Mouse (Mus musculus) liver, embryonic 11.5 days (tissue): ENCODE measurements around the gene Shd. TPM values are rescaled to one million over a fixed set of nuclear protein-coding genes. Genes with fewer than 3 reads are reported as not detected.

ENCODE experiments used
- ATAC-seq: fragments of 200-750 bp; cut with Nextera tagmentation; replicated peaks from 2 replicates; pipeline ENCODE4 v1.8.0; 2017; ENCODE audit warnings: moderate number of reproducible peaks, mild to moderate bottlenecking, moderate TSS enrichment, moderate library complexity; ENCODE audit not compliant: low FRiP score
- DNase-seq: peaks from one replicate; pipeline ENCODE4 v3.0.0-alpha.2; 2017; ENCODE audit warnings: low spot score
- H3K27ac ChIP-seq: fragments of 300-500 bp; sonication (generic); 2 replicates; pipeline ENCODE4 v1.5.1; 2014; ENCODE audit warnings: mild to moderate bottlenecking, low read depth, low read length, control low read depth
- H3K27me3 ChIP-seq: fragments of 300-500 bp; sonication (generic); replicated peaks from 2 replicates; pipeline ENCODE4 v1.6.1; 2014; ENCODE audit warnings: low read length, mixed read lengths; ENCODE audit not compliant: control insufficient read depth, insufficient read depth
- H3K36me3 ChIP-seq: fragments of 300-500 bp; sonication (generic); 2 replicates; pipeline ENCODE4 v1.6.1; 2014; ENCODE audit warnings: mild to moderate bottlenecking, low read length, moderate library complexity, mixed read lengths; ENCODE audit not compliant: control insufficient read depth, insufficient read depth
- H3K4me1 ChIP-seq: fragments of 300-500 bp; sonication (generic); replicated peaks from 2 replicates; pipeline ENCODE4 v1.6.1; 2014; ENCODE audit warnings: low read length, mixed read lengths; ENCODE audit not compliant: control insufficient read depth, insufficient read depth
- H3K4me2 ChIP-seq: fragments of 300-500 bp; sonication (generic); 2 replicates; pipeline ENCODE4 v1.6.1; 2014; ENCODE audit warnings: mild to moderate bottlenecking, control low read depth, moderate library complexity
- H3K4me3 ChIP-seq: fragments of 300-500 bp; sonication (generic); 2 replicates; pipeline ENCODE4 v1.5.1; 2014; ENCODE audit warnings: low read depth, low read length, control low read depth
- H3K9ac ChIP-seq: fragments of 300-500 bp; sonication (generic); 2 replicates; pipeline ENCODE4 v1.6.1; 2014; ENCODE audit warnings: low read depth, low read length, control low read depth
- H3K9me3 ChIP-seq: fragments of 300-500 bp; sonication (generic); 2 replicates; pipeline ENCODE4 v1.6.1; 2016; ENCODE audit warnings: low read length, inconsistent platforms, mixed read lengths; ENCODE audit not compliant: control insufficient read depth
- WGBS: fragments of 180-500 bp; shearing (Covaris S2); extraction: QIAGEN DNeasy Blood & Tissue Kit; methylation state at CpG from one replicate; pipeline ENCODE4 v1.1.7; 2014; 5-methylcytosine and 5-hydroxymethylcytosine counted together
- polyA plus RNA-seq: library from polyadenylated mRNA; unstranded; fragments of >200 nt; fragmentation: Nextera tagmentation; extraction: Ambion mirVana; gene quantifications from 2 replicates; pipeline ENCODE4 v1.2.1, GENCODE M21; 2014

Gene Shd
- polyA plus RNA-seq, 1 experiment from 2014 or later: 2.5 TPM

DNA sequence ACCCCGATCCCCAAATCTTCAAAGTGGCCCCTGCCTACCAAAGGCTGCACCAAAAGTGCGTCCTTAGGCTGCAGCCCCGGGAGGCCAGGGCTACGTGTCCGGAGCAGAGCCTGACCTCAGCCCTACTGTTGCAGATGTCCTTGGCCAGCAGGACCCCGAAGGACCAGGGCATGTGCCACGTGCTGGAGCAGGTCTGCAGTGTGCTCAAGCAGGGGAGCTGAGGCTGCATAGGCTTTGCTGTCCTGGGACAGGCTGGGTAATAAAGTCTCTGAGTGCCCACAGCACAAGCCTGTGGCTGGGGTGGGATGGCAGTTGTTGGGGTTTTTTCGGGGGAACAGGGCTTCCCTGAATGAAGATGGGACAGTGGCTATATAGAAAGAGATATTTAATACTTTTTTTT lies 46.1 kb downstream of the Shd start:
- Histone ChIP-seq H3K27ac (no peak overlapping the region), H3K4me2 (no peak overlapping the region), H3K36me3 (peaks cover 41% of the 10 kb centered on the region), H3K4me3 (no peak overlapping the region), H3K9ac (no peak overlapping the region), H3K27me3 (no peaks in the 10 kb centered on the region), H3K4me1 (no peaks in the 10 kb centered on the region), H3K9me3 (no peaks in the 10 kb centered on the region)
- WGBS: 90% methylated on average over 8 of the region's 8 CpGs
- DNase-seq (no peak), ATAC-seq (no peak)

GRCm38 (mm10) chr17:56016793-56017785 lies 46.8 kb downstream of the Shd start:
- H3K36me3 ChIP-seq: peaks cover 41% of the 10 kb centered on the region
- H3K27ac ChIP-seq: no peak overlapping the region
- WGBS: 85% methylated on average over 15 of the region's 15 CpGs
- no peaks in the 10 kb centered on the region for H3K9me3 ChIP-seq
- DNase-seq: no peak
- no peaks in the 10 kb centered on the region for H3K4me1 ChIP-seq
- no peak for ATAC-seq
- no peak overlapping the region for H3K4me3 ChIP-seq
- no peak overlapping the region for H3K4me2 ChIP-seq
- no peaks in the 10 kb centered on the region for H3K27me3 ChIP-seq
- no peak overlapping the region for H3K9ac ChIP-seq

- Histone ChIP-seq H3K27ac (no peak overlapping the region), H3K4me1 (peaks cover 4% of the 10 kb centered on the region; the same call in 1 of the 2 replicates), H3K9ac (no peak overlapping the region), H3K9me3 (no peaks in the 10 kb centered on the region), H3K4me2 (no peak overlapping the region), H3K36me3 (peaks cover 41% of the 10 kb centered on the region), H3K4me3 (no peak overlapping the region), H3K27me3 (no peaks in the 10 kb centered on the region)
- no peak for ATAC-seq
- 88% methylated on average over 7 of the region's 7 CpGs for WGBS
- no peak for DNase-seq
Observed at GRCm38 (mm10) chr17:56017848-56018247, 47.6 kb downstream of the Shd start.

DNA sequence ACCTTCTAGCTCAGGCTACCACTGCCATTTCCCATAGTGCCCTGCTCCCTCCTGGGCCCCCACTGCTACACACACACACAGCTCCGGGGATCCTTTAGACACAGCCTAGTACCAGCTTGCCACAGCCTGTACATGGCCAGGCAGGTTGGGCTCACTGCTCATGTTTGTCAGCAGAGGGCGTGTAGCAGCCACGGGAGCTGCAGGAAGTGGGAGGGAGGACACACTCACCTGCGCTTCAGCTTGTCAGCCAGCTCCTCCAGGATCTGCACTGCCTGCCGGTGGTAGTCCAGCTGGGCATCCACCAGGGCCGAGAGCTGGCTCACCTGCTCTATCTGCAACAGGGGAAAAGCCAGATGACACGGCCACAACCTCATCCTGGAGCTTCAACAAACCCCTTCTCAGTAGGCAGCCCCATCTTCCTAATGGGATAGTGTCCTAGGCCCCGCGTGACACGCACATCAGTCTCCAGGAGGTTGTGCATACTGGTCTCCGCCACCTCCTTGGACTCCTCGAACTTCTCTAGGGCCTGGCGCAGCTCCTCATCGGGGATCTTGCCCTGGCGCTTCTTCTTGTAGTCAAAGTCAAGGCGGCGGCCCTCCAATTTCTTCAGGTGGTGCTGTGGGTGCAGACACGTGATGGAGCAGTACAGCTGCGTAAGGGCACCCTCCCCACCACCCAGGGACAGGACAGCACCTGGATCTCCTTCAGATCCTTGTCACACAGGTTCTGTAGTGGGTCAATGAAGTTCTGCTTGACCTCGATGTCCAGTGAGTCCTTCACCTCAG lies 48.3 kb downstream of the Shd start:
- no peak overlapping the region for H3K4me3 ChIP-seq
- no peak overlapping the region for H3K4me2 ChIP-seq
- no peak for DNase-seq
- H3K4me1 ChIP-seq: peaks cover 9% of the 10 kb centered on the region; the same call in 1 of the 2 replicates
- no peaks in the 10 kb centered on the region for H3K27me3 ChIP-seq
- peak; percentile 26; the same call in 1 of the 2 replicates for ATAC-seq
- no peak overlapping the region for H3K27ac ChIP-seq
- H3K36me3 ChIP-seq: peaks cover 38% of the 10 kb centered on the region
- H3K9me3 ChIP-seq: no peaks in the 10 kb centered on the region
- 74% methylated on average over 20 of the region's 20 CpGs for WGBS
- H3K9ac ChIP-seq: no peak overlapping the region

- H3K4me2 ChIP-seq: no peak overlapping the region
- H3K9ac ChIP-seq: no peak overlapping the region
- H3K27me3 ChIP-seq: no peaks in the 10 kb centered on the region
- H3K4me1 ChIP-seq: peaks cover 18% of the 10 kb centered on the region; the same call in 1 of the 2 replicates
- H3K9me3 ChIP-seq: no peaks in the 10 kb centered on the region
- ATAC-seq (no peak), DNase-seq (no peak)
- WGBS: 86% methylated on average over 6 of the region's 6 CpGs
- no peak overlapping the region for H3K27ac ChIP-seq
- H3K36me3 ChIP-seq: peaks cover 30% of the 10 kb centered on the region
- H3K4me3 ChIP-seq: no peak overlapping the region
Observed at GRCm38 (mm10) chr17:56020400-56021084, 50.3 kb downstream of the Shd start.

- H3K4me3 ChIP-seq: no peak overlapping the region
- H3K27ac ChIP-seq: no peak overlapping the region
- H3K36me3 ChIP-seq: peaks cover 22% of the 10 kb centered on the region
- WGBS: 85% methylated on average over 4 of the region's 4 CpGs
- H3K9me3 ChIP-seq: no peaks in the 10 kb centered on the region
- H3K4me2 ChIP-seq: no peak overlapping the region
- peaks cover 18% of the 10 kb centered on the region; the same call in 1 of the 2 replicates for H3K4me1 ChIP-seq
- H3K27me3 ChIP-seq: no peaks in the 10 kb centered on the region
- no peak for ATAC-seq
- DNase-seq: no peak
- H3K9ac ChIP-seq: no peak overlapping the region
Observed at GRCm38 (mm10) chr17:56021161-56021910, 51.1 kb downstream of the Shd start.

GRCm38 (mm10) chr17:56022131-56022988 lies 52.1 kb downstream of the Shd start:
- Histone ChIP-seq H3K27ac (no peak overlapping the region), H3K9ac (no peak overlapping the region), H3K4me3 (no peak overlapping the region), H3K27me3 (no peaks in the 10 kb centered on the region), H3K36me3 (peaks cover 15% of the 10 kb centered on the region), H3K4me1 (peaks cover 22% of the 10 kb centered on the region; the same call in 1 of the 2 replicates), H3K9me3 (no peaks in the 10 kb centered on the region), H3K4me2 (no peak overlapping the region)
- ATAC-seq (no peak), DNase-seq (no peak)
- WGBS: 84% methylated on average over 2 of the region's 2 CpGs
